Mouse (Mus musculus) megakaryocyte, embryonic 14.5 days (primary cell): ENCODE data around the gene Sfxn1.

ENCODE experiments used
- FLI1 ChIP-seq: IDR thresholded peaks from 2 replicates; pipeline ENCODE4 v1.6.1; 2012; ENCODE audit warnings: low read length, inconsistent platforms, mixed read lengths
- GATA1 ChIP-seq: IDR thresholded peaks from 3 replicates; pipeline ENCODE4 v1.6.1; 2012; ENCODE audit warnings: mixed read lengths, low read length, inconsistent platforms, borderline replicate concordance

DNA sequence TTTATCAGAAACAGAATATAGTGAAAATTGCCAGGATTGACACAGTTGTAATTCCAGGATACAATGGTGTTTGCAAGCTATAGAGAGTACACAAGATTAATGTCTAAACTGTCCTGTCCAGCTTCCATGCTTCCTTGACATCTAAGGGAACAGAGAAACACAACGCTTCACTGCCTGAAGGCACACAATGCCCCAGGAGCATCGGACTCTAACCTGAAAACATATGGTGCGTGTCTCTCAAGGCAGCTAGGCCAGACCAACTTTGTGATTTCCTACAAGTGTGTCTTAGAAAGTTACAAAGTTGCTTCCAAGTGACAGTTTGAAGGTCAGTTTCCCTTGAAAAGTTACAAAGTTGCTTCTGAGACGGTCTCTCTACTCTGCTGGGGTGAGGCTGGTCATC is 25.6 kb downstream of the Sfxn1 start:
- TF ChIP-seq GATA1 (no peak), FLI1 (no peak)
